Comparison of ENCODE assay signal across 15 mouse cellular contexts in the genomic region with DNA sequence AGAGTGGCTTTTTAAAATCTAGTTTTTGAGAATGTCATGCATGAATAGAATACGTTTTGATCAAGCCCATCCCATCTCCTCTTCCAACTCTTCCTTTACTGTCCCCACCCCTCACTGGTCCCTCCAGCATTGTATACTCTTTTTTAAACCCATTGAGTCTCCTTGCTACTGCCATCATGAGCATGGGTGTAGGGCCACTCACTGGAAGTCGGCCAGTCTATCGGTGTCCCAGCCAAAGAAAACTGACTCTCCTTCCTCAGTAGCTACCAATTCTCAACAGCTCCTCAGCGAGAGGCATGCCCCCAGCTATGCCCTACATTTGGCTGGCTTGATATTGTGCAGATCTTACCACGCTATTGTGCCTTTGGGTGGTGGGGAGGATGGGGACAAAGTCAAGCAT. TPM values are rescaled to one million over a fixed set of nuclear protein-coding genes. Genes with fewer than 3 reads are reported as not detected.
DNase-seq lines count a peak whose midpoint lies in the region; ATAC-seq and TF ChIP-seq lines count a peak whose summit lies in the region.
"Had no signal": no experiment of that assay in that cellular context is flagged by ENCODE, and none has a peak within 500 bp of the region (broad histone marks: within the 10 kb centered on the region; RNA-seq: fewer than 3 reads in every experiment).

No protein-coding gene starts in this region.

- WGBS in cerebellum, adult 2 months = 73% methylated on average over 5 of the region's 5 CpGs

- no peak for TF ChIP-seq CTCF in cerebellum, adult 2 months (IDR thresholded peaks at IDR 0.05; ENCODE audit: borderline replicate concordance, insufficient read depth, low read depth, low read length)
- TF ChIP-seq CTCF in layer of hippocampus, adult 2 months (conservative IDR thresholded peaks at IDR 0.05) = no peak

- TF ChIP-seq POLR2A in cerebellum, adult 2 months (IDR thresholded peaks at IDR 0.05; ENCODE audit: borderline replicate concordance, insufficient read depth, low read length) = no peak

- H3K4me1 ChIP-seq in cerebellum, adult 2 months (ENCODE audit: control insufficient read depth, insufficient read depth, low read length) = no peaks in the 10 kb centered on the region; the same call in 1 of the 2 replicates
- H3K4me1 ChIP-seq: liver, embryonic 15.5 days had no signal

- no peak overlapping the region for H3K4me3 ChIP-seq in cerebellum, adult 2 months (replicated peaks; ENCODE audit: insufficient read depth, low read depth, low read length)
- no peak overlapping the region for H3K4me3 ChIP-seq in layer of hippocampus, adult 2 months
- H3K4me3 ChIP-seq: liver, embryonic 15.5 days; midbrain, embryonic 12.5 days had no signal

- H3K27ac ChIP-seq in cerebellum, adult 2 months (ENCODE audit: insufficient read depth, low read length) = 0 out of 2 replicates have a peak overlapping the region, but pooled peaks have one; percentile 32
- peak overlapping the region; percentile 48; the same call in 1 of the 2 replicates for H3K27ac ChIP-seq in layer of hippocampus, adult 2 months
- H3K27ac ChIP-seq: liver, embryonic 15.5 days; midbrain, embryonic 12.5 days had no signal

- DNase-seq in cerebellum, adult 2 months = no peak
- no peak for DNase-seq in cerebellum, postnatal 4 days (ENCODE audit: low spot score in 2 of 2)
- DNase-seq in layer of hippocampus, adult 2 months (ENCODE audit: low spot score in 2 of 2) = no peak
- DNase-seq in layer of hippocampus, adult 11-12 months (ENCODE audit: low spot score) = no peak
- peak; percentile 55 for DNase-seq in gastrocnemius, adult 18-20 months (ENCODE audit: low spot score)
- peak; percentile 43 for DNase-seq in skeletal muscle tissue, adult 2 months (ENCODE audit: low read depth, low spot score)
- no peak for DNase-seq in frontal cortex, postnatal 14 days (ENCODE audit: low spot score in 2 of 2)
- DNase-seq: adrenal gland, postnatal 25 days; cerebellum, postnatal 14 days; kidney, postnatal 25 days; left cerebral cortex, postnatal 4 days; thymus, adult 18-20 months had no signal

- no peak for ATAC-seq in cerebellum, adult (ENCODE audit: insufficient number of reproducible peaks, low FRiP score, low TSS enrichment)

- no peaks in the 10 kb centered on the region for H3K27me3 ChIP-seq in cerebellum, adult 2 months (ENCODE audit: control insufficient read depth, insufficient read depth, low read length)
- H3K27me3 ChIP-seq: liver, embryonic 15.5 days; midbrain, embryonic 12.5 days had no signal

RNA-seq across cellular contexts. Expression of a gene that starts 47.7 kb away (rescaled TPM):
- 33.5 and 33.6 TPM in 2 replicates for polyA plus RNA-seq in cerebellum, adult 2 months (2012; rRNA removed)
- 10 to 100 TPM; 45.9 to 53.2 TPM for total RNA-seq in layer of hippocampus, adult 2 months (2021)
- 10 to 100 TPM; 42.0 to 54.6 TPM for total RNA-seq in gastrocnemius, adult 18-20 months (2021)

Comparison
In these comparisons a context has a peak if more than half of its experiments do, and no peak if none do; other contexts are left out.
1. DNase-seq: peak in gastrocnemius, adult 18-20 months (single experiment) and skeletal muscle tissue, adult 2 months (single experiment); none in cerebellum, adult 2 months (0 of 2), cerebellum, postnatal 4 days (0 of 2), layer of hippocampus, adult 2 months (0 of 2), layer of hippocampus, adult 11-12 months (single experiment) and frontal cortex, postnatal 14 days (0 of 2).